Mouse (Mus musculus) MEL (cell line): Measurements from ENCODE around the gene Speg. TPM values are rescaled to one million over a fixed set of nuclear protein-coding genes. Genes with fewer than 3 reads are reported as not detected.
A peak's percentile ranks its signal among the peaks of the same experiment; 100 is the strongest.

ENCODE experiments used
- DNase-seq: peaks from one replicate; pipeline ENCODE4 v3.0.0; 2011; ENCODE audit warnings: low read depth, low spot score
- H3K27ac ChIP-seq: 2 replicates; pipeline ENCODE4 v1.5.1; 2012; ENCODE audit warnings: low read depth, mild to moderate bottlenecking, control low read depth, low read length, moderate library complexity; ENCODE audit not compliant: control insufficient read depth
- H3K27me3 ChIP-seq, 2 experiments: fragments of 150-350 bp in 1 of 2; sonication (generic) in 1 of 2; 2 replicates each; pipeline ENCODE4 v1.6.1; 2012; ENCODE audit warnings: low read length in 2 of 2, mild to moderate bottlenecking in 2 of 2, improper control_type of control experiment in 1 of 2, moderate library complexity in 1 of 2; ENCODE audit not compliant: insufficient read depth in 2 of 2, control insufficient read depth in 1 of 2
- H3K36me3 ChIP-seq, 2 experiments: 2 replicates each; pipeline ENCODE4 v1.6.1; 2012 to 2014; ENCODE audit warnings: low read length in 2 of 2, improper control_type of control experiment in 1 of 2, inconsistent platforms in 1 of 2, mild to moderate bottlenecking in 1 of 2; ENCODE audit not compliant: insufficient read depth in 2 of 2, control insufficient read depth in 1 of 2
- H3K4me1 ChIP-seq, 2 experiments: fragments of 150-350 bp in 1 of 2; sonication (generic) in 1 of 2; 2 replicates each; pipeline ENCODE4 v1.6.1; 2012; ENCODE audit warnings: low read length in 2 of 2, improper control_type of control experiment in 1 of 2, mild to moderate bottlenecking in 1 of 2; ENCODE audit not compliant: insufficient read depth in 2 of 2, control insufficient read depth in 1 of 2
- H3K4me3 ChIP-seq, 2 experiments: fragments of 150-350 bp in 1 of 2; sonication (generic) in 1 of 2; 2 replicates each; pipeline ENCODE4 v1.5.1; 2012; ENCODE audit warnings: low read depth in 2 of 2, low read length in 2 of 2, mild to moderate bottlenecking in 2 of 2, moderate library complexity in 2 of 2, control low read depth in 1 of 2, improper control_type of control experiment in 1 of 2; ENCODE audit not compliant: control insufficient read depth in 1 of 2, insufficient read depth in 1 of 2
- H3K79me2 ChIP-seq: 2 replicates; pipeline ENCODE4 v1.6.1; 2012; ENCODE audit warnings: mild to moderate bottlenecking, low read length, moderate library complexity; ENCODE audit not compliant: control insufficient read depth, poor library complexity, insufficient read depth
- H3K9ac ChIP-seq: 2 replicates; pipeline ENCODE4 v1.6.1; 2012; ENCODE audit warnings: low read depth, mild to moderate bottlenecking, control low read depth, low read length, moderate library complexity; ENCODE audit not compliant: control insufficient read depth, poor library complexity, severe bottlenecking
- H3K9me3 ChIP-seq: fragments of 150-350 bp; sonication (generic); replicated peaks from 2 replicates; pipeline ENCODE4 v1.6.1; 2012; ENCODE audit warnings: mild to moderate bottlenecking, low read length, improper control_type of control experiment, moderate library complexity; ENCODE audit not compliant: insufficient read depth
- CTCF ChIP-seq, 3 experiments: IDR thresholded peaks in 2 of 3; conservative IDR thresholded peaks in 1 of 3; 2 replicates each; pipeline ENCODE4 v1.5.1; 2011 to 2012; ENCODE audit warnings: low read length in 3 of 3, low read depth in 2 of 3, mild to moderate bottlenecking in 2 of 3, improper control_type of control experiment in 1 of 3, inconsistent platforms in 1 of 3, mixed read lengths in 1 of 3, moderate library complexity in 1 of 3; ENCODE audit not compliant: control insufficient read depth in 1 of 3, insufficient read depth in 1 of 3, poor library complexity in 1 of 3, severe bottlenecking in 1 of 3
- E2F4 ChIP-seq: IDR thresholded peaks from 2 replicates; pipeline ENCODE4 v1.6.1; 2011; ENCODE audit warnings: low read depth, low read length, improper control_type of control experiment, borderline replicate concordance
- ELF1 ChIP-seq: IDR thresholded peaks from 2 replicates; pipeline ENCODE4 v1.6.1; 2014; ENCODE audit warnings: low read depth, mild to moderate bottlenecking, inconsistent platforms, low read length, improper control_type of control experiment, moderate library complexity
- ETS1 ChIP-seq: IDR thresholded peaks from 2 replicates; pipeline ENCODE4 v1.6.1; 2012; ENCODE audit warnings: low read depth, mild to moderate bottlenecking, inconsistent platforms, low read length, improper control_type of control experiment, moderate library complexity
- GABPA ChIP-seq: IDR thresholded peaks from 2 replicates; pipeline ENCODE4 v1.6.1; 2012; ENCODE audit warnings: low read depth, mild to moderate bottlenecking, inconsistent platforms, low read length, improper control_type of control experiment, moderate library complexity
- GATA1 ChIP-seq: IDR thresholded peaks from 2 replicates; pipeline ENCODE4 v1.6.1; 2011; ENCODE audit warnings: low read depth, low read length, improper control_type of control experiment
- HCFC1 ChIP-seq: IDR thresholded peaks from 2 replicates; pipeline ENCODE4 v1.6.1; 2012; ENCODE audit warnings: low read depth, mild to moderate bottlenecking, inconsistent platforms, low read length, improper control_type of control experiment, moderate library complexity
- MAFK ChIP-seq: IDR thresholded peaks from 2 replicates; pipeline ENCODE4 v1.6.1; 2011; ENCODE audit warnings: low read depth, mild to moderate bottlenecking, low read length, improper control_type of control experiment, borderline replicate concordance
- MAZ ChIP-seq: IDR thresholded peaks from 2 replicates; pipeline ENCODE4 v1.6.1; 2012; ENCODE audit warnings: low read depth, mild to moderate bottlenecking, inconsistent platforms, low read length, improper control_type of control experiment
- MEF2A ChIP-seq: IDR thresholded peaks from 2 replicates; pipeline ENCODE4 v1.6.1; 2014; ENCODE audit warnings: low read depth, mild to moderate bottlenecking, inconsistent platforms, low read length, improper control_type of control experiment; ENCODE audit not compliant: poor library complexity, insufficient replicate concordance, severe bottlenecking; ENCODE audit errors: extremely low read depth
- MYC ChIP-seq: IDR thresholded peaks from 2 replicates; pipeline ENCODE4 v1.6.1; 2011; ENCODE audit warnings: low read depth, mild to moderate bottlenecking, low read length, improper control_type of control experiment, moderate library complexity
- NELFE ChIP-seq: IDR thresholded peaks from 2 replicates; pipeline ENCODE4 v1.6.1; 2011; ENCODE audit warnings: low read depth, low read length, improper control_type of control experiment
- POLR2A ChIP-seq, 2 experiments: IDR thresholded peaks; 2 replicates each; pipeline ENCODE4 v1.6.1; 2011 to 2012; ENCODE audit warnings: low read length in 2 of 2, mild to moderate bottlenecking in 2 of 2, control low read depth in 1 of 2, improper control_type of control experiment in 1 of 2, low read depth in 1 of 2, moderate library complexity in 1 of 2; ENCODE audit not compliant: control insufficient read depth in 1 of 2, insufficient read depth in 1 of 2, poor library complexity in 1 of 2
- POLR2AphosphoS5 ChIP-seq: IDR thresholded peaks from 2 replicates; pipeline ENCODE4 v1.6.1; 2012; ENCODE audit warnings: low read depth, borderline replicate concordance, mild to moderate bottlenecking, inconsistent platforms, low read length, moderate library complexity, mixed read lengths
- TAL1 ChIP-seq: IDR thresholded peaks from 2 replicates; pipeline ENCODE4 v1.6.1; 2012; ENCODE audit warnings: mild to moderate bottlenecking, inconsistent platforms, low read length, moderate library complexity, mixed read lengths
- UBTF ChIP-seq: IDR thresholded peaks from 2 replicates; pipeline ENCODE4 v1.6.1; 2012; ENCODE audit warnings: low read depth, mild to moderate bottlenecking, inconsistent platforms, low read length, improper control_type of control experiment, moderate library complexity, borderline replicate concordance; ENCODE audit not compliant: insufficient read depth
- ZC3H11A ChIP-seq: IDR thresholded peaks from 2 replicates; pipeline ENCODE4 v1.6.1; 2012; ENCODE audit warnings: low read depth, mild to moderate bottlenecking, inconsistent platforms, low read length, improper control_type of control experiment
- ZKSCAN1 ChIP-seq: IDR thresholded peaks from 2 replicates; pipeline ENCODE4 v1.6.1; 2012; ENCODE audit warnings: low read depth, mild to moderate bottlenecking, inconsistent platforms, low read length, improper control_type of control experiment, moderate library complexity
- ZMIZ1 ChIP-seq: IDR thresholded peaks from 2 replicates; pipeline ENCODE4 v1.6.1; 2012; ENCODE audit warnings: low read depth, mild to moderate bottlenecking, inconsistent platforms, low read length, improper control_type of control experiment, moderate library complexity
- ZNF384 ChIP-seq: IDR thresholded peaks from 2 replicates; pipeline ENCODE4 v1.6.1; 2012; ENCODE audit warnings: low read depth, mild to moderate bottlenecking, inconsistent platforms, low read length, improper control_type of control experiment
- polyA plus RNA-seq, 2 experiments: library from polyadenylated mRNA; stranded (reverse) in 1 of 2; unstranded in 1 of 2; fragments of >175 nt in 1 of 2; fragments of >200 nt in 1 of 2; gene quantifications; 2 replicates each; pipeline versions ENCODE4 v1.2.1 to v1.2.4; 2012; ENCODE audit warnings: low replicate concordance in 2 of 2, low read depth in 1 of 2; ENCODE audit not compliant: insufficient read length in 2 of 2, insufficient read depth in 1 of 2, missing spikeins in 1 of 2
- total RNA-seq: library from RNA; depleted of rRNA; stranded (reverse); fragments of 300-350 nt; gene quantifications from 2 replicates; pipeline ENCODE4 v1.2.3, GENCODE M21; 2012

The Speg gene
- total and polyA plus RNA-seq, 3 experiments = 1.7 to 9.5 TPM; not detected in 1

GRCm38 (mm10) chr1:75361123-75361522 is 14.0 kb upstream of the Speg start:
- Histone ChIP-seq H3K79me2 (no peaks in the 10 kb centered on the region), H3K9ac (no peak overlapping the region), H3K4me3 (no peak overlapping the region), H3K9me3 (no peaks in the 10 kb centered on the region), H3K36me3 (peaks cover 0 to 3% of the 10 kb centered on the region in 2 experiments; a peak in 2 of 4 replicates), H3K27ac (no peak overlapping the region), H3K4me1 (peaks cover 0 to 12% of the 10 kb centered on the region in 2 experiments; a peak in 3 of 4 replicates), H3K27me3 (no peaks in the 10 kb centered on the region)
- DNase-seq = no peak
- TF ChIP-seq GABPA = no peak
- TF ChIP-seq MAFK = no peak
- no peak for TF ChIP-seq TAL1
- TF ChIP-seq ZKSCAN1 = no peak
- no peak for TF ChIP-seq E2F4
- TF ChIP-seq MYC = no peak
- no peak for TF ChIP-seq ETS1
- TF ChIP-seq ZC3H11A = no peak
- no peak for TF ChIP-seq MEF2A
- no peak for TF ChIP-seq MAZ
- no peak for TF ChIP-seq POLR2AphosphoS5

- H3K4me3 ChIP-seq = peak overlapping the region; percentile 22 to 30; a peak in 2 of 4 replicates
- H3K4me1 ChIP-seq = peaks cover 0 to 12% of the 10 kb centered on the region in 2 experiments; a peak in 3 of 4 replicates
- no peak overlapping the region for H3K27ac ChIP-seq
- no peaks in the 10 kb centered on the region for H3K27me3 ChIP-seq
- peak; percentile 85 for DNase-seq
- TF ChIP-seq POLR2A (IDR thresholded peaks at IDR 0.05; ENCODE audit: control insufficient read depth in 1 of 2, insufficient read depth in 1 of 2, low read depth in 1 of 2, low read length in 2 of 2, poor library complexity in 1 of 2) = peak in 1 of 2 experiments; percentile 63; a peak in 2 of 4 replicates
- TF ChIP-seq POLR2AphosphoS5 = no peak
- TF ChIP-seq ZNF384 = peak; percentile 98
- TF ChIP-seq UBTF = no peak
- no peak for TF ChIP-seq CTCF (IDR thresholded peaks at IDR 0.05 in 2 of 3, conservative IDR thresholded peaks at IDR 0.05 in 1 of 3; ENCODE audit: control insufficient read depth in 1 of 3, insufficient read depth in 1 of 3, low read depth in 2 of 3, low read length in 3 of 3, poor library complexity in 1 of 3, severe bottlenecking in 1 of 3)
- TF ChIP-seq NELFE = peak; percentile 51; the same call in 1 of the 2 replicates
- TF ChIP-seq HCFC1 = peak; percentile 52; the same call in 1 of the 2 replicates
- TF ChIP-seq ZMIZ1 = no peak
- peak; percentile 81 for TF ChIP-seq ELF1
- no peak; the same call in 1 of the 2 replicates for TF ChIP-seq ZKSCAN1
- no peak for TF ChIP-seq GATA1
- TF ChIP-seq, all 39 proteins: peak for 5
- Histone ChIP-seq H3K9ac (peak overlapping the region; percentile 2; the same call in 1 of the 2 replicates), H3K79me2 (no peaks in the 10 kb centered on the region), H3K36me3 (peaks cover 0 to 3% of the 10 kb centered on the region in 2 experiments; a peak in 2 of 4 replicates), H3K9me3 (no peaks in the 10 kb centered on the region)
Measured at GRCm38 (mm10) chr1:75361750-75362149, 13.3 kb upstream of the Speg start.
